Mouse (Mus musculus) lung, embryonic 14.5 days (tissue): ENCODE data around the gene Dlg3. TPM values are rescaled to one million over a fixed set of nuclear protein-coding genes. Genes with fewer than 3 reads are reported as not detected.
A peak's percentile ranks its signal among the peaks of the same experiment; 100 is the strongest.

ENCODE experiments used
- ATAC-seq: fragments of 200-750 bp; cut with Nextera tagmentation; 2 replicates; pipeline ENCODE4 v1.8.0; 2017; ENCODE audit warnings: mild to moderate bottlenecking, moderate TSS enrichment, moderate library complexity; ENCODE audit not compliant: insufficient read depth
- DNase-seq: peaks from one replicate; pipeline ENCODE4 v3.0.0-alpha.2; 2015
- H3K27ac ChIP-seq: fragments of 300-500 bp; sonication (generic); 2 replicates; pipeline ENCODE4 v1.5.1; 2014; ENCODE audit warnings: low read depth, mild to moderate bottlenecking, moderate library complexity
- H3K27me3 ChIP-seq: fragments of 300-500 bp; sonication (generic); 2 replicates; pipeline ENCODE4 v1.6.1; 2014; ENCODE audit warnings: low read length, control low read depth; ENCODE audit not compliant: insufficient read depth
- H3K36me3 ChIP-seq: fragments of 300-500 bp; sonication (generic); 2 replicates; pipeline ENCODE4 v1.6.1; 2014; ENCODE audit warnings: control low read depth; ENCODE audit not compliant: insufficient read depth
- H3K4me1 ChIP-seq: fragments of 300-500 bp; sonication (generic); 2 replicates; pipeline ENCODE4 v1.6.1; 2014; ENCODE audit warnings: antibody characterized with exemption, control low read depth; ENCODE audit not compliant: insufficient read depth
- H3K4me2 ChIP-seq: fragments of 300-500 bp; sonication (generic); 2 replicates; pipeline ENCODE4 v1.6.1; 2014; ENCODE audit warnings: mild to moderate bottlenecking
- H3K4me3 ChIP-seq: fragments of 300-500 bp; sonication (generic); 2 replicates; pipeline ENCODE4 v1.5.1; 2014; ENCODE audit warnings: low read depth, low read length
- H3K9ac ChIP-seq: fragments of 300-500 bp; sonication (generic); 2 replicates; pipeline ENCODE4 v1.6.1; 2014
- H3K9me3 ChIP-seq: fragments of 300-500 bp; sonication (generic); 2 replicates; pipeline ENCODE4 v1.6.1; 2016; ENCODE audit warnings: low read depth, low read length, control low read depth
- CTCF ChIP-seq: IDR thresholded peaks from 2 replicates; pipeline ENCODE4 v1.5.1; 2016; ENCODE audit warnings: antibody characterized with exemption, low read depth
- WGBS: fragments of 180-500 bp; shearing (Covaris S2); extraction: QIAGEN DNeasy Blood & Tissue Kit; methylation state at CpG from one replicate; pipeline ENCODE4 v1.1.7; 2014; 5-methylcytosine and 5-hydroxymethylcytosine counted together
- polyA plus RNA-seq: library from polyadenylated mRNA; unstranded; fragments of >200 nt; fragmentation: Nextera tagmentation; extraction: Ambion mirVana; gene quantifications from 2 replicates; pipeline ENCODE4 v1.2.1, GENCODE M21; 2014

The Dlg3 gene
- polyA plus RNA-seq, 1 experiment from 2014 or later: 4.2 TPM

GRCm38 (mm10) chrX:100797370-100797769 is 29.8 kb downstream of the Dlg3 start:
- Histone ChIP-seq H3K4me2 (no peak overlapping the region), H3K27ac (no peak overlapping the region), H3K9ac (no peak overlapping the region), H3K4me1 (no peaks in the 10 kb centered on the region), H3K27me3 (no peaks in the 10 kb centered on the region), H3K9me3 (no peaks in the 10 kb centered on the region), H3K36me3 (peaks cover 11% of the 10 kb centered on the region; the same call in 1 of the 2 replicates), H3K4me3 (no peak overlapping the region)
- WGBS: 73% methylated on average over 4 of the region's 4 CpGs
- DNase-seq (no peak), ATAC-seq (no peak)
- TF ChIP-seq CTCF: no peak

DNA sequence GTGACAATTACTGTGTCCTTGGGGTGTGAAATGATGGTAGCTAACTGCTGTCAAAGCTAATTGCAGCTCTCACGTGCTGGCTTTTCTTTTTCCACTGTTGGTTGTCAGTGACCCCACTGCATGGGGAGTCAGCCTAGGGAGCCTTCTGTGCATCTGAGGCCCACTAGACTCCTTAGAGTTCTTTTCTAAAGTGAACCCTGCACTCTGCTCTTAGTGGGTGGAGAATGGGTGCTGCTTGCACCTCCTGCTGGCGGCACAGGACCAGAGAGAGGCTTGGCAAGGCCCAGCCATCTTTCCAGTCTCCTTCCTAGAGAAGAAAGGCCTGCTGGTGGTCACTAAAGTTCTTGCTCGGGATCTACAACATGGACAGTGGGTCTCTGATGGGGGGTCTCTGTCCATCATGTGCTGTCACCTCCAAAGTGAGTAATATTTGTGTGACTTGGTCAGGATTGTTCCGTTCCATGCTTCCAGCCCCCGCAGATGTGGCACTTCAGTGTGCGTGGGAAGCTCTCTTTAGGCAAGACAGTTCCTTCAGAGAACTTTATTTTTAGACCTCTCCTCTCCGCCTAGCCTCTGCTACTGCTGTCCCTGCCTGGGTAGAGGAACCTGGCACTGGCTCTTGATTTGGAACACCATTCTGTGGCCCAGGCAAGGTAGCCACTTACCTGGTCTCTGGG is 30.5 kb downstream of the Dlg3 start:
- no peaks in the 10 kb centered on the region for H3K9me3 ChIP-seq
- DNase-seq (no peak), ATAC-seq (no peak)
- no peak for TF ChIP-seq CTCF
- no peak overlapping the region for H3K4me3 ChIP-seq
- no peaks in the 10 kb centered on the region for H3K4me1 ChIP-seq
- H3K27ac ChIP-seq: no peak overlapping the region
- no peaks in the 10 kb centered on the region for H3K27me3 ChIP-seq
- H3K36me3 ChIP-seq: peaks cover 11% of the 10 kb centered on the region; the same call in 1 of the 2 replicates
- WGBS: 72% methylated on average over 7 of the region's 7 CpGs
- H3K4me2 ChIP-seq: no peak overlapping the region
- no peak overlapping the region for H3K9ac ChIP-seq

DNA sequence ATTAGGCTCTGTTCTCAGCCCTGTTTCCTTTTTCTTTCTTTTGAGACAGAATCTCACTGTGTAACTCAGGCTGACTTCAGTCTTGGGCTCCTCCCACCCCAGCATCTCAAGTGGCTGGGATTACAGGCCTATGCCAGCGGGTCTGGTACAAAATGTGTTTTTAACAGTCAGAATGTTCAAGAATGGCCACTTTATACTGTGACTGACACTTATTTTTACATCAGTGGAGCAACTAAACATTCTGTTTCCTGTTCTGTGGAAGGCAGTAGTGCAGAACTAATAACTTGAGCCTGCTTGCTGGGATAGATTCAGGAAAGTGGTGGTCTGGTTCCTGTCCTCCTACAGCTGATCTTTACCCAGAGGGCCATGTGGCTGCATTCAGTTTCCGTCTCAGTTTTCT is 33.1 kb downstream of the Dlg3 start:
- Histone ChIP-seq H3K4me1 (no peaks in the 10 kb centered on the region), H3K4me3 (no peak overlapping the region), H3K27me3 (no peaks in the 10 kb centered on the region), H3K9me3 (no peaks in the 10 kb centered on the region), H3K36me3 (peaks cover 13% of the 10 kb centered on the region; the same call in 1 of the 2 replicates), H3K4me2 (no peak overlapping the region), H3K27ac (peak overlapping the region; percentile 36; the same call in 1 of the 2 replicates), H3K9ac (no peak overlapping the region)
- TF ChIP-seq CTCF: no peak
- 30% methylated on average over 2 of the region's 2 CpGs for WGBS
- DNase-seq: no peak
- ATAC-seq: no peak

- TF ChIP-seq CTCF: no peak
- Histone ChIP-seq H3K9ac (no peak overlapping the region), H3K9me3 (no peaks in the 10 kb centered on the region), H3K36me3 (peaks cover 12% of the 10 kb centered on the region; the same call in 1 of the 2 replicates), H3K27me3 (no peaks in the 10 kb centered on the region), H3K27ac (no peak overlapping the region), H3K4me3 (no peak overlapping the region), H3K4me2 (no peak overlapping the region), H3K4me1 (no peaks in the 10 kb centered on the region)
- WGBS: 54% methylated on average over 6 of the region's 6 CpGs
- DNase-seq (peak; percentile 40), ATAC-seq (peak; percentile 66; the same call in 1 of the 2 replicates)
Observed at GRCm38 (mm10) chrX:100802034-100802433, 34.5 kb downstream of the Dlg3 start.

GRCm38 (mm10) chrX:100811129-100811528 is 43.6 kb downstream of the Dlg3 start:
- ATAC-seq: no peak
- Histone ChIP-seq H3K27me3 (no peaks in the 10 kb centered on the region), H3K4me2 (no peak overlapping the region), H3K9me3 (no peaks in the 10 kb centered on the region), H3K27ac (no peak overlapping the region), H3K36me3 (peaks cover 42% of the 10 kb centered on the region; the same call in 1 of the 2 replicates), H3K4me1 (no peaks in the 10 kb centered on the region), H3K4me3 (no peak overlapping the region), H3K9ac (no peak overlapping the region)
- DNase-seq: peak; percentile 70
- TF ChIP-seq CTCF: no peak
- 67% methylated on average over 4 of the region's 4 CpGs for WGBS

DNA sequence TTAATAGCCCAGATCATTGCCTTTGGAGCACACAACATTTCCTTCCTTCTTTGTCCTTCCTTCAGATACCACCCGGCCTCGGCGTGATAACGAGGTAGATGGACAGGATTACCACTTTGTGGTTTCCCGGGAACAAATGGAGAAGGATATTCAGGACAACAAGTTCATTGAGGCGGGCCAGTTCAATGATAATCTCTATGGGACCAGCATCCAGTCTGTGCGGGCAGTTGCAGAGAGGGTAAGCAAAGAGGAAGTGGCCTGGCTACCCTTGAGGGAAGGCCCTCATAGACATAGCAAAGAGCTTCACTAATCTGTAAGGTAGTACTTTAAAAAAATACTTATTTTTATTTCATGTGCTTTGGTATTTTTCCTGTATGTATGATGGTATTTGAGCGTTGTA is 46.6 kb downstream of the Dlg3 start:
- H3K4me3 ChIP-seq: no peak overlapping the region
- H3K4me1 ChIP-seq: no peaks in the 10 kb centered on the region
- no peak for DNase-seq
- no peaks in the 10 kb centered on the region for H3K9me3 ChIP-seq
- WGBS: 86% methylated on average over 8 of the region's 8 CpGs
- H3K27ac ChIP-seq: no peak overlapping the region
- TF ChIP-seq CTCF: no peak
- H3K36me3 ChIP-seq: peaks cover 22% of the 10 kb centered on the region
- no peak for ATAC-seq
- H3K4me2 ChIP-seq: no peak overlapping the region
- H3K27me3 ChIP-seq: no peaks in the 10 kb centered on the region
- H3K9ac ChIP-seq: no peak overlapping the region

GRCm38 (mm10) chrX:100815766-100816165 is 48.2 kb downstream of the Dlg3 start:
- no peak overlapping the region for H3K4me3 ChIP-seq
- no peaks in the 10 kb centered on the region for H3K4me1 ChIP-seq
- H3K36me3 ChIP-seq: peaks cover 22% of the 10 kb centered on the region
- TF ChIP-seq CTCF: no peak
- no peak overlapping the region for H3K4me2 ChIP-seq
- WGBS: 80% methylated on average over 7 of the region's 7 CpGs
- H3K9ac ChIP-seq: no peak overlapping the region
- DNase-seq (peak; percentile 21), ATAC-seq (no peak)
- H3K27ac ChIP-seq: no peak overlapping the region
- H3K9me3 ChIP-seq: no peaks in the 10 kb centered on the region
- H3K27me3 ChIP-seq: no peaks in the 10 kb centered on the region
